Mouse (Mus musculus) brain, embryonic 14.5 days (tissue): ENCODE results near the gene Glis3. TPM values are rescaled to one million over a fixed set of nuclear protein-coding genes. Genes with fewer than 3 reads are reported as not detected.
A peak's percentile ranks its signal among the peaks of the same experiment; 100 is the strongest.

Experiments
- DNase-seq: peaks from one replicate; pipeline ENCODE4 v3.0.0-alpha.2; 2011; ENCODE audit warnings: low read depth
- CTCF ChIP-seq: fragments of 200-500 bp; IDR thresholded peaks from 2 replicates; pipeline ENCODE4 v1.5.1; 2012; ENCODE audit warnings: inconsistent platforms, mild to moderate bottlenecking, moderate library complexity, borderline replicate concordance; ENCODE audit not compliant: insufficient read depth, insufficient read length; ENCODE audit errors: extremely low read depth
- POLR2A ChIP-seq: fragments of 200-500 bp; IDR thresholded peaks from 2 replicates; pipeline ENCODE4 v1.6.1; 2012; ENCODE audit warnings: mild to moderate bottlenecking, inconsistent platforms, borderline replicate concordance; ENCODE audit not compliant: poor library complexity, insufficient read depth, insufficient read length, severe bottlenecking; ENCODE audit errors: extremely low read depth
- polyA plus RNA-seq: library from polyadenylated mRNA; depleted of rRNA; stranded (reverse); fragments of >200 nt; gene quantifications from 2 replicates; pipeline ENCODE4 v1.2.3, GENCODE M21; 2012

Gene Glis3
- polyA plus RNA-seq, 1 experiment: 3.1 TPM

DNA sequence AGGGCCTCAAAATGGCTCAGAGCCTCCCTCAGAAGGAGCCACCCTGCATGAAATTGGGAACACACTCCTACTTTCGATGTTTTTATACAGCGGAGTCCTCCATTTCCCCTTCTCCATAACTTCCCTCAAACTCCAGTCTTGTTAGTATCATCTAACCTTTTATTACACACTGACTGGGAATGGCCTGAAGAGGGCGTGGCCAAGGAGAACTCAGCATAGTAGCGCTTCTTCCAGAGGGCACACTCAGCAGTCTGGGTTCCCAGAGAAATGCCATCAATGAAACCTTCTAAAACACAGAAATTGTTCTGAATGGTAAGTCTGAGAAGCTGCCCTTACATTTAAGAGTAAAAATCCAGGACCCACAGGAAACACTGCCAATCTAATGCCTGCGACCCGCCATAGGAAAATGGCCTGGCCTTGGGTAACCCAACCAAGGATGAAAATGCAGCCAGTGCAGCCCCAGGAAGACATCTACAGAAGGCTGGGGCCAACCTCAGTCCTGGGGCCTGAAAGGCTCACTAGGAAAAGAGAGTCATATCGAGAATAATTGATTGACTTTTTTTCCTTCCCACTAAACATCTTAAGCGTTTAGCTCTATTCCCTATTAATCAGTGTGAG lies 159.6 kb downstream of the Glis3 start:
- no peak for TF ChIP-seq POLR2A
- no peak for TF ChIP-seq CTCF
- no peak for DNase-seq

DNA sequence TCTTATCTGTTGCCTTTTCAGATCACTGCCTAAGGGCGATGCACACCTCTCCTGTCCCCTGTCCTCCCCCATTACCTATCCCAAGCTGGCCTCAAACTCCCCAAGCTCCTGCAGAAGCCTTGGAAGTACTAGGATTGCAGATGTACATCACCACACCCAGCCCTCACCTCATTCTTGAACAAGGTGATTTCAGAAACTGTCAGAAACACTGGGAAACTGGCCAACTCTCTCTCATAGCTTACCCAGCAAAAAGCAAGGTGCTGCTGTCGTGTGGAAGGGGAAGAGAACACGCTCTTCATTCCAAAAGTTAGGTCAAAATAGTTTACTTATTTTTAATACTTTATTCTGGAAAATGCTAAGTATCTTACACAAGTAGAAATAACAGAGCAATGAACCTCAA lies 160.6 kb downstream of the Glis3 start:
- no peak for DNase-seq
- TF ChIP-seq POLR2A (no peak), CTCF (no peak)

DNA sequence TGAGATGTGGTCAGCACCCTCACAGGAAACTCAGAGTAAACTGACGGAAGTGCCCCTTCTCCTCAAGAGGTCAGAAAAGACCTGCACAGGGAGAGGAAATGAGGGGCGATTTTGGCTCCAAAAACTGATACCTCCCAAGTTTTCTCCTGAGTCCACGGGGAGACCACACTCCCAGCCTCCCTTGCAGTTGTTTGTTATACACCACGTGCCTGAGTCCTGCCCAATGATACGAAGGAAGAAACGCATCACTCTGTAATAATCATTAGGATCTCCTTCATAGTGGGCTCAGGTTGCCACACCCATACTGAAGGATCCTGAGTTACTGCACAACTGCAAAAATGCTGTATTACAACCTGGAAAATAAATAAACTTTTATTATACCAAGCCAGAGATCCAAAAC lies 161.0 kb downstream of the Glis3 start:
- TF ChIP-seq POLR2A: no peak
- no peak for TF ChIP-seq CTCF
- no peak for DNase-seq

DNA sequence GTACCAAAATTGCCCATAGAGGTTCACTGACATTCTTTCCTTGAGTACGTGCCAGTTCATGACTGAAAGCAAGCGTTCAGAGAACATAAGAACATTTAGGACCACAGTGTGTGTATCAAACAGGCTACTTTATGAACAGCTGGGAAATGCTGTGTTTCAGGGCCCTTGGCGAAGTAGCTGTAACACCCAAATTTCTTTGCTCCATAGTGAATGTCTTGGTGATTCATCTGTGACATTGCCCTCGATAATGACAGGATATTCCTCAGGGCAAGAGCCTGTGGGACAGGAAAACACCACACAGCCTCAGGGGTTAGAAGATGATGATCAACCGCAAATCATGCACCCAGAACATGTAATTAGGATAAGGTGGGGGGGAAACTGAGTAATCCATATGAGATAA lies 161.6 kb downstream of the Glis3 start:
- TF ChIP-seq POLR2A (no peak), CTCF (no peak)
- no peak for DNase-seq

DNA sequence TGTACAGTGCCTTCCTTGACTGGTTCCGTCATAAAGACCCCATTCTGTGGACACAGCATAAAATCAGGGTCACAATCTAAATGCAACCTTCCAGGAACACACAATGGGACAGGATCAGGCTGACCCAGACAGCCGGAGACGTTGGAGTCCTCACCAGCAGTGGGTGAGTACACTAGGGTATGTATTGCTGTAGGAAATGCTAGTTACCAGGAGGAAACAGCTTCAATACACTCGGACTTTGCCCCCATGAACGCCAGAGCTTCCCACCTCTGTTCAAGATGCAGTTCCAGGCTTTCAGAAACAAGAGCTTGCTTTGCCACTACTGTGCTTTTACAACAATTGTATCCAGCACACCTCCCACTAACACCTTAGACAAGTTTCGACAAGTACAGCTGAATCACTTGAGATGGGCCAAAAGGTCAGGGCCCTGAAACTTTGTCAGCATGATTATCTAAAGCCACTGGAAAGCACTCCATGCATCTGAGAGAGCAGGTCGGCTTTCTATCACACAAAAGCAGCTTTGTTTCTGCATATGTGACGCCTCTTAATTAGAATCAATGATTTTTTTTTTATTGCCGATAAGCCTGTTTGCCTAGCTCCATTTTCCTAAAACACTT lies 162.3 kb downstream of the Glis3 start:
- no peak for DNase-seq
- no peak for TF ChIP-seq POLR2A
- no peak for TF ChIP-seq CTCF

DNA sequence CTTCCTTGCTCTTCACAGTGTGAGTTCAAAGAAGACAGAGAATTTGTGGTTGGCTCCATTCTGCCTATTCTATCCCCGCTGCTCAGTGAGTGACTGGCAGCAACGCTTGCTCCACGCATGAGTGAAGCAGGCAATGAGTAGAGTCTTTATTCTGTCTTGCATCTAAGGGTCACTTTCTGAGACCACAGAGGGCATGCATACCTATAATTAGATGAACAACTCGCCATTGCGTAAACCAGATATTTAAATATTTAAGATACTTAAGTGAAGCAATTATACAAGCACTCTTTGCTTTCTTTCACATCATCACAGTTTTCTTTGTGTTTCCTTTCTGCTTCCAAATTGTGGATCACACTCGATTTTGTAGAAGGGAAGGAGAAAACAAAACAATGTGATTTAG lies 163.4 kb downstream of the Glis3 start:
- TF ChIP-seq CTCF (no peak), POLR2A (no peak)
- DNase-seq: peak; percentile 37

DNA sequence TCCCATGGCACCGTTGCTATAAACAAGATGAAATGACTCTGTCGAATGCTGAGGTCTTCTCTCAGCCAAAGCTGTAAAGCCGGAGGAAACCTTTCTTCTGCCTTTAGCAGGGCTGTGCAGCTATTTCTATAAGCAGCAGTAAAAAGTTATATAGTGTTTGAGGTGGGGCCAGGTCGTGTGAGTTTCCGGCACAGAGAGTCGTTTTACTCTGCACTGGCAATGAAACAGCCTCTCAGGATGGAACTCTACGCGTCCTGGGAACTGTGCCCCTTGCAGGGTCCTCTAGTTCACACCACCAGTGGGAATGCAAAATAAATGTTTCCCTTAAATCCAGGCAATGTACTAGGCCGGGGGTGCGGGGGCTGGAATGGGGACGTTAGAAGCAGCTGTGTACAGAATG lies 167.4 kb downstream of the Glis3 start:
- TF ChIP-seq CTCF (no peak), POLR2A (no peak)
- no peak for DNase-seq

DNA sequence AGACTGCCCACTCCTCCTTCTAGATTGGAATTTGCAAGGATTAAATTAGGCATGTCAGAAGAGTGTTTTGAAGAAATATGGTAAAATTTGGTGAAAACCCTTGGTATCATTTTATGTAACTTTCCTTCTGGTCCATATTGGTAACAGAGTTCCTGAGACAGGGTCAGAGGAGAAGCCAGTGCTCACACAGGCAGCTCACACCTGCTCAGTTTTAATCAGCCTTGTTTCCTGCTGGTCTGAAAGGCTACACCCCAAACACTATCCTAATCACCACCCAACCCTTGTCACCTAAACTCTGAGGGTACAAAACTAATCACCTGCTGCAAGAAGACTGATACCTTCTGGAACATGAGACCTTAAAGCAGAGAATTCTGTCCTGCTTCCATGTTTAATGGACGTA lies 168.0 kb downstream of the Glis3 start:
- no peak for DNase-seq
- no peak for TF ChIP-seq POLR2A
- no peak for TF ChIP-seq CTCF

DNA sequence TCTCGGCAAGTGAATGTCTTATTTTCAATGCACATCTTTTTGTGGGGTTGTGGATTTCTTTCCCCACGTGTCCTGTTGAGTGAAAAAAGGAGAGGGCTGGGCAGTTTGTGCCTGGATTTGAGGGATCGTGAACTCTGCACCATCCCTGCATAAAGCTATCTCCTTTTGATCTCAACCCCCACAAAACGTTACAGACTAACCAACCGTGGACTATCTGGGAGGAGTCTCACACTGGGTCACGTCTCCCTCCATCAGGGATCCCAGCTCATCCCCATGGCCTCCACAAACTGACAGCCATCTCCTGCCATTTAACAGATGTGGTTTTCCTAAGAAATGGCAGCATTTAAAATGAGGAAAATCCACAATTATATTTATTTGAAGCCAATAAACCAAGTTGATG lies 174.5 kb downstream of the Glis3 start:
- DNase-seq: no peak
- TF ChIP-seq CTCF: no peak
- no peak for TF ChIP-seq POLR2A

DNA sequence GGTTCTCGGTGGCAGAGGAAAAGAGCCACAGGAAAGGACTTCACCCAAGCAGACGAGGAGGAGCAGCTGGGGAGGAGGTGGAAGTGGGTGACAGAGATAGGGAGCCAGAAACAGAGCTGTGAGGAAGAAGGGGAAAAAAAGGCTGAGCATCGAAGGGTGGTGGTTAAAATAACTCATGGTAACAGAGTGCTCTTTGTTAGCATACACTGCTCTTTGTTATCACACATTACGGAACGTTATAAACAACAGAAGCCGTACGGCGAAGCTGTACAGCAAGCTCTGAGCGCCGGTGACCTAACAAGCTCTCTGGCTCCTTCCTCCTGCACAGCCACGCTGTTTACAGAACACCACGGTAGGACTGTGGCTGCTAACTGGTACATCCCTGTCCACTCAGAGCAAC lies 176.9 kb downstream of the Glis3 start:
- TF ChIP-seq POLR2A (no peak), CTCF (no peak)
- peak; percentile 22 for DNase-seq

DNA sequence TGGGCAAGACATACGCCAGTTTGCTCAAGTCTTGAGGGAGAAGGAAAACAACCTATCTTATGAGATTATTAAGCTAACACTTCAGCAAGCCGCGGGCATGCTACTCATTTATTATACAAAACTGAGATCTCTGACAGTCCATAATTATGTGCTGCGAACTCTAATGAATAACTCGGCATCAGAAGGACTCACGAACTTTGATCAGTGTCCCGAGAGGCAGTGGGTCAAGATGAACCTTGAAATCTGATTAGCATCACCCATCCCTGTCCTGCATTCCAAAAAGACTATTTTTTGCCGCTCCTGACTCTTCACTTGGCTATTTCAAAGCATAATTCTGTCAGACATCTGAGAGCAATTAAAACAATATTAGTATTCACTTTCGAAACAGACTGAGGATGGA lies 178.9 kb downstream of the Glis3 start:
- TF ChIP-seq POLR2A: no peak
- TF ChIP-seq CTCF: no peak
- peak; percentile 67 for DNase-seq

DNA sequence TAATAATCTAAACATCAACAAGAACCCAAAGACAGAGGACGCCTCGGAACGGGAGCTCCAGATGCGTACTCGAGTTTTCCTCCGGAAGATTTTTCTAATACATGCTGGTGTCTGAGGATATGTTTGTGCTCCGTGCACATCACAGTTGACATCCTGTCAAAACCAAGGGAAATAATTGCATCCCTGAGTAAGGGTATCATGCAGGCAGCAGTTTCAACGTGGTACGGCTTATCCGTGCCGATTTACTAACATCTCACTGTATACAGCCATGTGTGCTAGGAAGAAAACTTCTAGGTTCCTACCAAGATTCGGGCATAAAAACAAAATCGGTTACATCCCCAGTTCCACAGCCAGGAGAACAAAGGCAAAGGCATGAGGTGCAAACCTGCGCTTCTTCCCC lies 179.4 kb downstream of the Glis3 start:
- peak; percentile 38 for DNase-seq
- TF ChIP-seq CTCF: no peak
- no peak for TF ChIP-seq POLR2A

DNA sequence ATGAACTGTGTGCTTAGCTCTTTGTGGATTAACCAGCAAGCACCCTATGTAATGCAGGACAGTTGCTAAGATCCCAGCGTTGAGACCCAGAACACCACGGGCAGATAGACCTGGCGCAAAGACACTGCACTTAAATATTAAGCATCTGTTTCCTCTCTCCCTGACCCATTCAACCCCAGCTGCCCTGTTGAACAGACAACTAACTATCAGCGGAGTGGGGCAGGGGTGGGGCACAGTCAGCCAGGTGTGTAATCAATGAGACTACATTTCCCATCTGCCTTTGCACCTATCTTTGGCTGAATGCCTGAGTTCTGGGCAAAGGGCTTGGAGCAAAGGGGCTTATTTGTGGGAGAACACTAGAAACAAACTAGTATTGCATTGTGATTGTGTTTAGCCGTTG lies 180.1 kb downstream of the Glis3 start:
- TF ChIP-seq POLR2A: no peak
- no peak for TF ChIP-seq CTCF
- DNase-seq: no peak

DNA sequence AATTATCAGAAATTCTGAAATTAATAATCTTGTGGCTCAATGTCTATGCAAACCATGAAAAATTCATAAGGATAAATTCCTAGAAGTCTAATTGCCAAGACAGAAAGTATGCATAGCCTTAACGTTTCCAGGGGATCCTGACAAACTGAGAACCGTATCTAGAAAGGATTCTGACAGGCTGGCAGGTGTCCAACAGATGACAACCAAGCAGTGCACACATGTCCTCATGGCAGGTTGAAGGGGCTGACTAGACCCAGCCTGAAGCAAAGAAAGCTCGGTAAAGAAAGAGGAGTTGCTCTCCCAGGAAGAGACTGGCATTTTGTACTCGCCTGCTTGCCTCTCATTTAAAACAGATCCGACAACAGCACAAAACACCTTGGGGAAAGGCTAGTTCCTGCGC lies 184.0 kb downstream of the Glis3 start:
- TF ChIP-seq CTCF (no peak), POLR2A (no peak)
- DNase-seq: peak; percentile 72
